Mouse (Mus musculus) heart, postnatal 0 days (tissue): ENCODE data around the gene Mast4. TPM values are rescaled to one million over a fixed set of nuclear protein-coding genes. Genes with fewer than 3 reads are reported as not detected.
"Not testable (repeated sequence)": the region's sequence is repeated elsewhere in the genome, so short reads cannot be mapped to it uniquely, and the experiment has no call there.

Source experiments
- ATAC-seq: fragments of 200-750 bp; cut with Nextera tagmentation; 2 replicates; pipeline ENCODE4 v1.8.0; 2017; ENCODE audit warnings: low read depth, moderate number of reproducible peaks, moderate library complexity; ENCODE audit not compliant: insufficient read depth
- DNase-seq: peaks from one replicate; pipeline ENCODE4 v3.0.0-alpha.2; 2016; ENCODE audit warnings: low spot score
- H3K27ac ChIP-seq: fragments of 300-500 bp; sonication (generic); 2 replicates; pipeline ENCODE4 v1.5.1; 2014; ENCODE audit warnings: low read depth, mild to moderate bottlenecking
- H3K27me3 ChIP-seq: fragments of 300-500 bp; sonication (generic); 2 replicates; pipeline ENCODE4 v1.6.1; 2014; ENCODE audit warnings: low read length, mixed read lengths; ENCODE audit not compliant: control insufficient read depth, insufficient read depth
- H3K36me3 ChIP-seq: fragments of 300-500 bp; sonication (generic); replicated peaks from 2 replicates; pipeline ENCODE4 v1.6.1; 2014; ENCODE audit warnings: low read length, mixed read lengths; ENCODE audit not compliant: control insufficient read depth, insufficient read depth
- H3K4me1 ChIP-seq: fragments of 300-500 bp; sonication (generic); 2 replicates; pipeline ENCODE4 v1.6.1; 2014; ENCODE audit warnings: antibody characterized with exemption; ENCODE audit not compliant: control insufficient read depth, insufficient read depth
- H3K4me2 ChIP-seq: fragments of 300-500 bp; sonication (generic); 2 replicates; pipeline ENCODE4 v1.6.1; 2014; ENCODE audit warnings: low read depth, mild to moderate bottlenecking, low read length, moderate library complexity
- H3K4me3 ChIP-seq: fragments of 300-500 bp; sonication (generic); 2 replicates; pipeline ENCODE4 v1.5.1; 2014; ENCODE audit warnings: low read depth, low read length
- H3K9ac ChIP-seq: fragments of 300-500 bp; sonication (generic); replicated peaks from 2 replicates; pipeline ENCODE4 v1.6.1; 2014; ENCODE audit warnings: low read depth, low read length, mixed read lengths
- H3K9me3 ChIP-seq: fragments of 300-500 bp; sonication (generic); replicated peaks from 2 replicates; pipeline ENCODE4 v1.6.1; 2016; ENCODE audit warnings: low read length; ENCODE audit not compliant: control insufficient read depth
- CTCF ChIP-seq: IDR thresholded peaks from 2 replicates; pipeline ENCODE4 v1.5.1; 2016; ENCODE audit warnings: antibody characterized with exemption, control low read depth, low read depth
- EP300 ChIP-seq: IDR thresholded peaks from 2 replicates; pipeline ENCODE4 v1.6.1; 2016; ENCODE audit warnings: antibody characterized with exemption, low read depth
- WGBS: fragments of 180-500 bp; shearing (Covaris S2); extraction: QIAGEN DNeasy Blood & Tissue Kit; methylation state at CpG from one replicate; pipeline ENCODE4 v1.1.7; 2014; 5-methylcytosine and 5-hydroxymethylcytosine counted together
- polyA plus RNA-seq: library from polyadenylated mRNA; unstranded; fragments of >200 nt; fragmentation: Nextera tagmentation; extraction: Ambion mirVana; gene quantifications from 2 replicates; pipeline ENCODE4 v1.2.1, GENCODE M21; 2015
- total RNA-seq: library from RNA; depleted of rRNA; stranded (reverse); fragments of >200 nt; gene quantifications from 2 replicates; pipeline ENCODE4 v1.2.3, GENCODE M21; 2014; ENCODE audit warnings: low replicate concordance

The Mast4 gene
- total and polyA plus RNA-seq, 2 experiments from 2014 or later, result 26.7 to 35.5 TPM

DNA sequence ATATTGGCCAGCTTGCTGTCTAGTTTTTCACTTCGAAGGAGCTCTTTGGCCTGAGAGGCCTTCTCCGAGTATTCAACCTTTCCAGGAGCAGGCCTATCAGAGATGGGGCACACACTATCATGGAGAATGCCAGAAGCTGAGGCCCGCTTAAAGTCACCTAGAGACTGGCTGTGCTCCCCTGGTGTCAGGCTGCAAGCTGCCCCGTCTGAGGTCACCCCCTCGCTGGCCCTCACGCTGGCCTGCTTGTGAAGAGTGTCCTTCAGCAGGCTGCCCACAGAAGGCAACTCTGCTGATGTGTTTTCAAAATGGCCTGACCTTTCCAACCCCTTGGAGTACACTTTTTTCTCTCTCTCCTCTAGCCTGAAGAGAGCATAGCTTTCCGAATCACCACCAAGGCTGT is 596.5 kb downstream of the Mast4 start:
- DNase-seq (no peak), ATAC-seq (no peak)
- H3K4me1 ChIP-seq, result no peaks in the 10 kb centered on the region
- no peak overlapping the region for H3K9ac ChIP-seq
- H3K27me3 ChIP-seq, result no peaks in the 10 kb centered on the region
- WGBS, result 80% methylated on average over 7 of the region's 7 CpGs
- TF ChIP-seq CTCF, result no peak
- no peak for TF ChIP-seq EP300
- peaks cover 98% of the 10 kb centered on the region for H3K36me3 ChIP-seq
- no peak overlapping the region for H3K4me3 ChIP-seq
- no peak overlapping the region for H3K27ac ChIP-seq
- no peak overlapping the region for H3K4me2 ChIP-seq
- no peaks in the 10 kb centered on the region for H3K9me3 ChIP-seq

DNA sequence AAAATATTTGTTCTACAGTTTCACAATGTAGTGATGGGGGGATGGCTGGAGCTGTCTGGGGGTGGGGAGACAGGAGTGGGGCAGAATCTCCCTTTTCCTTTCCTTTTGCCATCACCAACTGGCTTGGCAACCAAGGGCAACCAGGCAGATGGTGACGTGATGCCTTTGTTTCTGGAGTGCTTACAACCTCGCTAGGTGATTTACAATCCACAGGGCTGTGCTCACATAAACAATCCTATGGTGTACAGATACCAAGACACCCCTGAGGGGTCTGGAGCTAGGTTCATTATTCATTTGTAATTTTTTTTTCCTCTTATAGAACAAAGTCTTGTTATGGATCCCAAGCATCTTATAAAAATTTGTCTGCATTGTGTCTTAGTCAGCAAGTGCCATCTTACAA is 601.2 kb downstream of the Mast4 start:
- Histone ChIP-seq H3K4me3 (no peak overlapping the region), H3K27me3 (no peaks in the 10 kb centered on the region), H3K36me3 (peaks cover 55% of the 10 kb centered on the region), H3K9me3 (no peaks in the 10 kb centered on the region), H3K4me1 (no peaks in the 10 kb centered on the region), H3K9ac (no peak overlapping the region), H3K4me2 (no peak overlapping the region), H3K27ac (no peak overlapping the region)
- ATAC-seq (no peak), DNase-seq (no peak)
- 72% methylated on average over 2 of the region's 2 CpGs for WGBS
- TF ChIP-seq CTCF (no peak), EP300 (no peak)

DNA sequence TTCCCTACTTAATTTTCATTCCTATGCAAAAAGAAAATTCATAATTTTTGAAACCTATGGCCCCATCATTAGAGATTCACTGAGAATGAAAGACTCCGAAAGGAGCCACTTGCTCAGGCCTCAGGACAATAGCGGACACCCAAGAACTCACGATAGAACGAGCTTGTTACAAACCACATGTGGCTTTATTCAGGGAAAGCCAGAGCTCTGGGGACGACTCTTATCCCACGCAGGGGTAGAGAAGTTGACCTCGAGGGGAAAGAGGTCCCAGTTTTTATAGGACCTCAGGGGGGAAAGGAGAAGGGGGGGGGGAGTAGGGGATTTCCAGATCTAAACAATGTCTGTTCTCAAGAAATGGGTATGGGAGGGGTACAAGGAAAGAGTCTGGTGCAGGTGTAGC is 605.3 kb downstream of the Mast4 start:
- 82% methylated on average over 7 of the region's 7 CpGs for WGBS
- H3K4me3 ChIP-seq, H3K27ac ChIP-seq, DNase-seq, H3K9ac ChIP-seq, H3K4me2 ChIP-seq, H3K4me1 ChIP-seq, H3K27me3 ChIP-seq, H3K9me3 ChIP-seq, ATAC-seq: not testable (repeated sequence)
- H3K36me3 ChIP-seq, result peaks cover 13% of the 10 kb centered on the region

DNA sequence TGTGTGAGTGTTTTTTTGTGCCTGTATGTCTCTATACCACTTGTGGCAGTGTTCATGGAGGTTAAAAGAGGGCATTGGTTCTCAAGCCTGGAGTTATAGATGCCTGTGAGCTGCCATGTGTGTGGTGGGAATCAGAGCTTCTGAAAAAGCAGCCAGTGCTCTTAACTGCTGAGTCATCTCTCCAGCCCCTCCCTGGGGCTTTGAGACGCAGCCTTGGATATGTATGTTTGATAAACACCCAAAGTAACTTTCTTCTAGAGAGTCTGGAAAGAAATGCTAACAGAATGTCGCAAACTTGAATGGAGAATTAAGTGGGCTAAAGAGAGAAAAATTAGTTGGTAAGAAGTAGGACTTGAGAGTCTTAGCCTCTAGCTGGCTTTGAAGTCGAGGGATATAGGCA is 606.3 kb downstream of the Mast4 start:
- no peak overlapping the region for H3K27ac ChIP-seq
- H3K4me2 ChIP-seq, result no peak overlapping the region
- H3K27me3 ChIP-seq, result no peaks in the 10 kb centered on the region
- no peak overlapping the region for H3K4me3 ChIP-seq
- 0 out of 2 replicates have a peak, but pooled peaks cover 6% of the 10 kb centered on the region for H3K36me3 ChIP-seq
- DNase-seq (no peak), ATAC-seq (no peak)
- H3K4me1 ChIP-seq, result no peaks in the 10 kb centered on the region
- no peak overlapping the region for H3K9ac ChIP-seq
- WGBS, result 67% methylated on average over 3 of the region's 3 CpGs
- no peaks in the 10 kb centered on the region for H3K9me3 ChIP-seq
- TF ChIP-seq CTCF (no peak), EP300 (no peak)

DNA sequence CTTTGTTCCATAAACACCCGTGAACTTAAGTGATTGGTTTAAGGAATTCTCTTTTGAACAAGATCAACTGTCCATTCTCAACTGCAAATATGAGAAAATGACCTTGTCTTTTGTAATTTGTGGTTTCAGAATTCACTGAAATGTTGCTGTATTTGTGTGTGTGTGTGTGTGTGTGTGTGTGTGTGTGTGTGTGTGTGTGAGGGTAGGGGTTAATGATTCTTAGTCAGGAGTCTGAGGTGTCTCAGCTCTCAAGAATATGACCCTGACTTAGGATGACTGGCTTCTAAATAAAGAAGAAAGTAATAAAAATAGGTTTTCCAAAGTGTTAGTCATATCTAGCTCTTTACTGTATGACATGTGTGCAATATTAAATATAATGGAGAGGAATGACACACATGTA is 607.4 kb downstream of the Mast4 start:
- Histone ChIP-seq H3K4me1 (no peaks in the 10 kb centered on the region), H3K9ac (no peak overlapping the region), H3K27ac (no peak overlapping the region), H3K27me3 (no peaks in the 10 kb centered on the region), H3K4me2 (no peak overlapping the region), H3K36me3 (no peaks in the 10 kb centered on the region), H3K4me3 (no peak overlapping the region), H3K9me3 (no peaks in the 10 kb centered on the region)
- TF ChIP-seq EP300 (no peak), CTCF (no peak)
- DNase-seq, result no peak
- no peak for ATAC-seq
- WGBS, result 93% methylated on average over 1 of the region's 1 CpGs

DNA sequence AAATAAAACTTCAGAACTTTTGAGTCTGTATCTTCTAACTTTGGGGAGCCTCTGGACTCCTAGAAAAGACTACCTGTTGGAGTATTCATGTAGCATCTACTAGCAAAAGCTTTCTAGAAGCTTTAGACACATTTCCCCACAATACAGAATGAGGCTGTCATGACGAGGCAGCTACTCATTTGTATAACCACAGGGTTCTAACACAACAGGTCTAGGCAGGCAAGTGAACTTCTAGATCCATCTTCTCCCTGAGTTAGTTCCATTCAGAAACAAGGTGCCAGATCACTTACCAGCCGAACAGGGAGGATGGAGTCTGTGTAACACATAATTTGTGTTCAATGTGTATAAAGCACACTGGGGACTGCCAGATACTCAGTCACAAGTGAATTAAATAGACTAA is 608.4 kb downstream of the Mast4 start:
- H3K9ac ChIP-seq, result no peak overlapping the region
- H3K9me3 ChIP-seq, result no peaks in the 10 kb centered on the region
- no peak overlapping the region for H3K4me3 ChIP-seq
- DNase-seq (no peak), ATAC-seq (no peak)
- H3K27ac ChIP-seq, result no peak overlapping the region
- WGBS, result 87% methylated on average over 2 of the region's 2 CpGs
- no peak overlapping the region for H3K4me2 ChIP-seq
- no peaks in the 10 kb centered on the region for H3K27me3 ChIP-seq
- TF ChIP-seq EP300 (no peak), CTCF (no peak)
- H3K4me1 ChIP-seq, result no peaks in the 10 kb centered on the region
- H3K36me3 ChIP-seq, result no peaks in the 10 kb centered on the region
